Mouse (Mus musculus) left cerebral cortex, postnatal 14 days (tissue): ENCODE data around the gene Spdef. TPM values are rescaled to one million over a fixed set of nuclear protein-coding genes. Genes with fewer than 3 reads are reported as not detected.

Experiments
- DNase-seq, 2 experiments: peaks; one replicate each; pipeline ENCODE4 v3.0.0; 2021 to 2022; ENCODE audit warnings: low spot score in 2 of 2, mixed read lengths in 1 of 2
- intact Hi-C: fragments of 180-260 bp; cut with DNase I; formaldehyde crosslinking; loops from one replicate; pipeline ENCODE4 v1.15.1; 2025
- total RNA-seq, 2 experiments: library from RNA; stranded (reverse); gene quantifications; 2 replicates each; pipeline ENCODE4 v1.2.3; 2021

Gene Spdef
- total RNA-seq, 2 experiments from 2014 or later = 0.42 to 0.57 TPM

DNA sequence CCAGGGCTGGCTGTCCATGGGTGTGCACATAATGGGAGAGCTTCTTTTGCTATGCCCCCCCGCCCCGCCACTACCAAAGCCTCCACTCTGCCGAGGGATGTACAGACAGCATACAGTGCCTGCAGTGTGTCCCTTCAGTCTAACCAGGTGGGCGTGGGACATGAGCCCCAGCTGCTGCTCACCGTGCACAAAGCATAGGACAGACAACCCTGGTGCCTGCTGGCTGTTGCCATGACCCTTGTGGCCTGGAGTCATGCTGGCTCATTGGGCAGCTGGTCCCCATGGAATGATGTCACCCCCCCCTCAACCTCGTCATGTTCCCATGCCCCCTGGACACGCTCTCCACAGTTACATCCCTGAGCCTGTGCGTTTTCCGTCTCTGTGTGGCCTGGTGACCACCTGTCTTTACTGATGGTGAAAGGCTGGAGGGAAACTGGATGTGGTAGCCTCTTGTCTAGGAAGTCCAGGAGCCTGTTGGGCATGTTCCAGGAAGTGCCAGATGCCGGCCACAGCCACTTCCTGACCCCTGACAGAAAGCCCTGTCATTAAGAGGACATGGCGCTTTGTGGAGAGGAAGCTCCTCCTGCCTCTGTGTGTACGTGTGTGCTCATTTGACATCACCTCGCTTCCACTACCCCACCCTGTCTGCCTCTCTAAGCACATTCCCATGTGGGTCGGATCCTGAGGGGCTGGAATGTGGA lies 37.6 kb downstream of the Spdef start:
- DNase-seq = no peak
- intact Hi-C loops = no loop called here

DNA sequence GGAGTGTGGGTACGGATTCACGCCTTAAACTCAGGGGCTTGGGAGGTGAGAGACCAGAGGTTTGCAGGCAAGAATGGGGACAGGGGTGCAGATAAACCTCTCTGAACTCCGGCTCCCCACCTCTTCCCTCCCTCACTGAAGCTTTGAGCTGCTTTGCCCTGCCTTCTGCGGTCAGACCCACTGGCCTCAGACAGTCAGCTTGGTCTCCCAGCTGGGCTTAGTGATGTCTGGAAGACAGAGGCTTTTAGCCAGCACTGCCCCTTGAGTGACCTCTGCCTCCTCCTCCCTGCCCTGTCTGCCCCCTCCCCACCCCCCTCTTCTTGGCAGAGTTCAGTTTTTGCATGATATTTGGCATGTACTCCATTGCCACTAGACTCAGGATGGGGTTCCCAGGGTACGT lies 42.4 kb downstream of the Spdef start:
- no peak for DNase-seq
- intact Hi-C loops = no loop called here

GRCm38 (mm10) chr17:27685550-27685913 lies 43.2 kb downstream of the Spdef start:
- no peak for DNase-seq
- intact Hi-C loops = no loop called here

DNA sequence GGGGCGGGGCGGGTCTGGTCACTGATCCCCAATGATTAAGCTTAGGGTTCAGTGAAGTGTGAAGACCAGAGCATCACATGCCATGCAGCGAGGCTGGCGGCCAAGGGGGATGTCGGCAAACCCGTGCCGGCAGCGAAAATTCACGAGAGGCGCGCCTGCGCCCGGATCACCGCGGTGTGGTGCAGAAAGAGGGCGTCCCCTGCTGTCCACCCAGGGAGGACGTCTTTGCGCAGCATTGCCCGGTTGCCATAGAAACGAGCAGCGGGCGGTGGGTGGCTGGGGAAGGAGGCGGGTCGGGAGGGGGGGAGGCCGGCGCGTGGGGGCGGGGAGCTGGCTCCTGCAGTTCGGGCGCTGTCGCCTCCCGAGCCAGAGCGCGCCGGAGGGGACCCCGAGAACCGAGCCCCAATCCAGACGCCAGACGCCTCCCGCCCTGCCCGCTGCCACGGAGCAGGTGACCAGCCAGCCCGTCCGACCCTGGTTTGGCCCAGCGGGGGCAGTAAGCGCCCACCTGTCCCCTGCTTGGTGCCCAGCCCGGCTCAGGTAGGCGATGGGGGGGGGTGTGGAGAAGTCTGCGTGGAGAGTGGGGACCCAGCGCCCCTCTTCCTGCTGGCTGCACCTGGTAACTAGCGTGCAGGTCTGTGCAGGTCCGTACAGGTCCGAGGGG lies 43.7 kb downstream of the Spdef start:
- intact Hi-C loops = no loop called here
- peak; percentile 88 to 94 for DNase-seq

DNA sequence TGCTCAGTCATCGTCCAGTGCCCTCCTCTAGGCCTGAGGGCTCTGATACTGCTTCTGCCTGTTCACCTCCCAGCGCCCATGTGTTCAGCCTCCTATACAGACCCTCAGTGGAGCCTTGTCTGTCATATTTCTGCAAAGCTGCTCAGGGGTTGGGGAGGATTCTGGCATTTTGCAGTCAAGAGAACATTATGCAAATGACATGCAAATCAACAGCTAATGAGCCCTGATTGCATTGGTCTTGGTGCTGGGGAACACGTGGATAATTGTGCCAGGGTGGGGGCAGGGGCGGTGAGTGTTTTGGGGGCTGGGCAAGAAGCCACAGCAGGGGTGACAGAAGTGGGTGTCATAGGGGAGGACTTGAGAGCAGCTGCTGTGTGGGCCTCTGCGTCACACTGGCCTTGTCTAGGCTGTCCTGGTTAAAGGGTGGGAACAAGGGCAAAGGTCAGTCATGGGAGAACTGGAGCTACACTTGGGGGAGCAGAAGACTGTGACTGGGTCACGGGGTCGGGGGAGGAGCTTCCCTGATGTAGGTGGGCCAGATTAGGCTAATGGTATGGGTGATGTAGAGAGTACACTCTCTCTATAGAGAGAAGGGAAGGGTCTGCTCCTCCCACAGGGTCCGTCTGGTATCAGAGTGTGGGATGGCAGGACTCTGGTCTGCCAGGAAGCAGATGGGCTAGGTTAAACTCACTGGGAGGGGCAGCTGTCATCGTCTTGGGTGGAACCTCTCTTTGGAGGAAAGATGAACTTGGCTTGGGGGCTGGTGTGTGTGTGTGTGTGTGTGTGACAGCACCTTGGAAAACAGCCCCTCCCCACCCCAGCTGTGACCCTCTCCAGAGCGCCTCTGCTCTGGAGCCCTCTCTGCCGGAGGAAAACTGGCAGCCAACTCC lies 49.6 kb downstream of the Spdef start:
- peak; percentile 37 to 64 for DNase-seq

DNA sequence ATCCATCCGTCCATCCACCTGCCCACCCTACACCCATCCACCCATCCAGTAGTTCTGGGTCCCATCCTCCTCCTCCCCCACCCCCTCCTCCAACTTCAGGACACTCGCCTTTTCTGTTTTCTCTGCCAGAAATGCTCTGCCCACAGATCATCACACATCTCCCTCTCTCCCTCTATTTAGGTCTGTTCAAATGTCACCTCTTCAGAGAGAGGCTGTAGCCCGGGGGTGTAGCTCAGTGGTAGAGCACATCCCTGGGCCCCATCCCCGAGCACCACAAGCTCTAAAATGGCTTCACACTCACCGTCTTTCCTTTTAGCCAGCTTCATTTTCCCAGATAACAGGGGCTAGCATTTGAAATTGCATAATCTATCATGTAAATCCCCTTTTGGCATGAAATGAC lies 51.0 kb downstream of the Spdef start:
- no peak for DNase-seq

More for the DNA sequence above, 49.6 kb downstream of the Spdef start:
- intact Hi-C loops = no loop called here

DNA sequence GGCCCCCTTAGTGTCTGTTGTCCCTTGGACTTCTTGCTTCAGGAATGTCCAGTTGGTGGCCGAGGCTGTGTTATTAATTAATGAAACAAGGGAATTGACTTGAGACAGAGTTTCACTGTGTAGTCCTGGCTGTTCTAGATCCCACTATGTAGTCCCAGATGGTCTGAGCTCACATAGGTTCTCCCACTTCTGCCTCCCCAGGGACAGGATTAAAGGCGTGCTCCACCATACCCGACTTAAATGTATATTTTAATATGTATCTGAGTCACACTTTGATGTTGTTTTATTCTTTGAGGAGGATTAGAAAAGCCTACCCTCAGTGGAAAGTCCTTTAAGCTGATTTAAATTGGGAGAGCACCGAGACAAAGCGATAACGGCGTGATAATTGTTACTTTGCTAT lies 52.5 kb downstream of the Spdef start:
- DNase-seq = no peak
- intact Hi-C loops = no loop called here

More for the DNA sequence above, 51.0 kb downstream of the Spdef start:
- intact Hi-C loops = no loop called here

- intact Hi-C loops = no loop called here
- DNase-seq = no peak
These were observed 53.3 kb downstream of the Spdef start for GRCm38 (mm10) chr17:27675453-27675852.

GRCm38 (mm10) chr17:27673945-27674344 lies 54.8 kb downstream of the Spdef start:
- intact Hi-C loops = no loop called here
- DNase-seq = no peak

- intact Hi-C loops = no loop called here
- no peak for DNase-seq
These were observed 57.0 kb downstream of the Spdef start for GRCm38 (mm10) chr17:27671720-27672119.

Other genes with a start within 250 kb of the Spdef start
- 10 to 100 TPM; 24.1 to 25.6 TPM for gene Grm4, start 207.6 kb downstream of the Spdef start, total RNA-seq
- 10 to 100 TPM; 40.0 to 47.9 TPM for gene Hmga1, start 172.5 kb downstream of the Spdef start, total RNA-seq
- 10 to 100 TPM; 92.2 to 97.5 TPM for gene AI413582, start 163.2 kb downstream of the Spdef start, total RNA-seq
- gene Nudt3, start 105.5 kb downstream of the Spdef start, total RNA-seq = 100 to 1,000 TPM; 514 to 519 TPM
- gene RPS10-NUDT3, start 93.7 kb downstream of the Spdef start, total RNA-seq = not detected
- 100 to 1,000 TPM; 387 to 414 TPM for gene Rps10, start 92.3 kb downstream of the Spdef start, total RNA-seq
- 100 to 1,000 TPM; 349 to 352 TPM for gene Pacsin1, start 73.4 kb downstream of the Spdef start, total RNA-seq
- 100 to 1,000 TPM; 136 to 137 TPM for gene D17Wsu92e, start 91.7 kb upstream of the Spdef start, total RNA-seq
- 10 to 100 TPM; 66.0 to 71.1 TPM for gene Snrpc, start 109.2 kb upstream of the Spdef start, total RNA-seq
- 10 to 100 TPM; 18.7 to 20.5 TPM for gene Uhrf1bp1, start 127.5 kb upstream of the Spdef start, total RNA-seq
- gene Anks1, start 180.4 kb upstream of the Spdef start, total RNA-seq = 10 to 100 TPM; 33.4 to 40.6 TPM
- gene Taf11, start 180.9 kb upstream of the Spdef start, total RNA-seq = 10 to 100 TPM; 37.9 to 46.5 TPM